In the genomic region with DNA sequence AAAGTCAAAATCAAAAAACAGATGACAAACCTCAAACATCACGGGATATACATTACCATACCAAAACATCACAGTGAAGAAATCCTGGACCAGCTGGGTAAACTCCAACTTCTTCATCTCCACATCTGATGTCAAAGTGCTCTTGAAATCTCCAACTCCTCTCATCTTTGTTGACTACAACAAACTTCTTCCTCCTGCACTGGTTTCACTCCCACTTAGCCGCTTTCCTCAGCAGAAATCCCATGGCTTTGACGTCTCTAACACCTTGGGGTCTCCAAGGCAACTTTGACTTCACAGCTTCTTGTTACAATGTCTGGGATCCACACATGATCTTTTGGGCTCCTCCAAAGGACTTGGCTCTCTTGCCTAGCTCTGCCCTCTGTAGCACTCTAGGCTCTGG, we compare ENCODE assay signal across 15 mouse cellular contexts.
"Had no signal": no experiment of that assay in that cellular context is flagged by ENCODE, and none has a peak within 500 bp of the region (broad histone marks: within the 10 kb centered on the region; RNA-seq: fewer than 3 reads in every experiment).

No protein-coding gene starts in this region.

- H3K4me3 ChIP-seq: liver, embryonic 13.5 days; liver, embryonic 15.5 days; megakaryocyte, embryonic 14.5 days; midbrain, embryonic 13.5 days; midbrain, embryonic 15.5 days; neural tube, embryonic 12.5 days had no signal

- ATAC-seq: liver, postnatal 0 days; midbrain, embryonic 13.5 days; midbrain, embryonic 15.5 days had no signal

- H3K9me3 ChIP-seq: liver, embryonic 13.5 days; liver, embryonic 15.5 days; megakaryocyte, embryonic 14.5 days; midbrain, embryonic 13.5 days; midbrain, embryonic 15.5 days; neural tube, embryonic 12.5 days had no signal

- H3K27ac ChIP-seq: liver, embryonic 13.5 days; liver, embryonic 15.5 days; macrophage; midbrain, embryonic 13.5 days; midbrain, embryonic 15.5 days; neural tube, embryonic 12.5 days had no signal

- H3K4me2 ChIP-seq: liver, embryonic 11.5 days; liver, embryonic 13.5 days; liver, embryonic 15.5 days; midbrain, embryonic 11.5 days; midbrain, embryonic 13.5 days; midbrain, embryonic 15.5 days; neural tube, embryonic 12.5 days had no signal

- H3K36me3 ChIP-seq: liver, embryonic 13.5 days; liver, embryonic 15.5 days; midbrain, embryonic 13.5 days; midbrain, embryonic 15.5 days; neural tube, embryonic 12.5 days had no signal

- DNase-seq: liver, embryonic 13.5 days; liver, postnatal 0 days; right cerebral cortex, postnatal 14 days; spleen, adult 18-20 months; thymus, adult 18-20 months; thymus, postnatal 14 days; thymus, postnatal 36 days had no signal

- H3K9ac ChIP-seq: liver, embryonic 13.5 days; liver, embryonic 15.5 days; liver, postnatal 0 days; midbrain, embryonic 13.5 days; midbrain, embryonic 15.5 days; neural tube, embryonic 12.5 days had no signal

- H3K27me3 ChIP-seq: liver, embryonic 13.5 days; liver, embryonic 15.5 days; megakaryocyte, embryonic 14.5 days; midbrain, embryonic 13.5 days; midbrain, embryonic 15.5 days; neural tube, embryonic 12.5 days had no signal
